Mouse (Mus musculus) liver, embryonic 12.5 days (tissue): ENCODE data around the gene AC124108.1. TPM values are rescaled to one million over a fixed set of nuclear protein-coding genes. Genes with fewer than 3 reads are reported as not detected.

Experiments
- ATAC-seq: fragments of 200-750 bp; cut with Nextera tagmentation; 2 replicates; pipeline ENCODE4 v1.8.0; 2017; ENCODE audit warnings: moderate number of reproducible peaks, mild to moderate bottlenecking, moderate library complexity
- H3K27ac ChIP-seq: fragments of 300-500 bp; sonication (generic); 2 replicates; pipeline ENCODE4 v1.5.1; 2016; ENCODE audit warnings: mild to moderate bottlenecking
- H3K27me3 ChIP-seq: fragments of 300-500 bp; sonication (generic); replicated peaks from 2 replicates; pipeline ENCODE4 v1.6.1; 2016; ENCODE audit warnings: mild to moderate bottlenecking, moderate library complexity
- H3K36me3 ChIP-seq: fragments of 300-500 bp; sonication (generic); 2 replicates; pipeline ENCODE4 v1.6.1; 2016; ENCODE audit warnings: mild to moderate bottlenecking, moderate library complexity
- H3K4me1 ChIP-seq: fragments of 300-500 bp; sonication (generic); 2 replicates; pipeline ENCODE4 v1.6.1; 2016
- H3K4me2 ChIP-seq: fragments of 300-500 bp; sonication (generic); 2 replicates; pipeline ENCODE4 v1.6.1; 2016; ENCODE audit warnings: mild to moderate bottlenecking, moderate library complexity
- H3K4me3 ChIP-seq: fragments of 300-500 bp; sonication (generic); 2 replicates; pipeline ENCODE4 v1.5.1; 2016; ENCODE audit warnings: mild to moderate bottlenecking, moderate library complexity
- H3K9ac ChIP-seq: fragments of 300-500 bp; sonication (generic); 2 replicates; pipeline ENCODE4 v1.6.1; 2016; ENCODE audit warnings: mild to moderate bottlenecking, moderate library complexity
- H3K9me3 ChIP-seq: fragments of 300-500 bp; sonication (generic); replicated peaks from 2 replicates; pipeline ENCODE4 v1.6.1; 2016; ENCODE audit warnings: mild to moderate bottlenecking, moderate library complexity
- WGBS: fragments of 180-500 bp; shearing (Covaris S2); methylation state at CpG from one replicate; pipeline ENCODE4 v1.1.7; 2016; ENCODE audit not compliant: insufficient replicate concordance; 5-methylcytosine and 5-hydroxymethylcytosine counted together
- polyA plus RNA-seq: library from polyadenylated mRNA; unstranded; fragments of >200 nt; fragmentation: Nextera tagmentation; extraction: Ambion mirVana; gene quantifications from 2 replicates; pipeline ENCODE4 v1.2.1, GENCODE M21; 2016

Gene AC124108.1
- polyA plus RNA-seq, 1 experiment from 2014 or later, result not detected

GRCm38 (mm10) chr1:132168115-132168767 is 23.0 kb upstream of the AC124108.1 start:
- 8% methylated on average over 12 of the region's 12 CpGs for WGBS
- H3K4me2 ChIP-seq, result peak overlapping the region; percentile 47
- no peak overlapping the region for H3K9ac ChIP-seq
- H3K9me3 ChIP-seq, result no peaks in the 10 kb centered on the region
- H3K27me3 ChIP-seq, result peaks cover 56% of the 10 kb centered on the region
- no peaks in the 10 kb centered on the region for H3K36me3 ChIP-seq
- no peak overlapping the region for H3K4me3 ChIP-seq
- ATAC-seq, result no peak
- H3K4me1 ChIP-seq, result peaks cover 8% of the 10 kb centered on the region
- H3K27ac ChIP-seq, result no peak overlapping the region

GRCm38 (mm10) chr1:132170698-132171097 is 20.6 kb upstream of the AC124108.1 start:
- H3K9ac ChIP-seq, result no peak overlapping the region
- H3K4me2 ChIP-seq, result no peak overlapping the region
- H3K9me3 ChIP-seq, result no peaks in the 10 kb centered on the region
- no peak for ATAC-seq
- no peak overlapping the region for H3K4me3 ChIP-seq
- H3K4me1 ChIP-seq, result peaks cover 8% of the 10 kb centered on the region
- H3K27ac ChIP-seq, result no peak overlapping the region
- 26% methylated on average over 6 of the region's 6 CpGs for WGBS
- H3K36me3 ChIP-seq, result no peaks in the 10 kb centered on the region
- H3K27me3 ChIP-seq, result peaks cover 44% of the 10 kb centered on the region

GRCm38 (mm10) chr1:132171619-132172018 is 19.6 kb upstream of the AC124108.1 start:
- no peak overlapping the region for H3K4me3 ChIP-seq
- H3K27ac ChIP-seq, result no peak overlapping the region
- H3K9me3 ChIP-seq, result no peaks in the 10 kb centered on the region
- no peak overlapping the region for H3K9ac ChIP-seq
- H3K36me3 ChIP-seq, result no peaks in the 10 kb centered on the region
- WGBS, result 38% methylated on average over 1 of the region's 2 CpGs
- peaks cover 40% of the 10 kb centered on the region for H3K27me3 ChIP-seq
- no peak overlapping the region for H3K4me2 ChIP-seq
- ATAC-seq, result no peak
- peaks cover 8% of the 10 kb centered on the region for H3K4me1 ChIP-seq

- no peak for ATAC-seq
- Histone ChIP-seq H3K4me1 (peaks cover 12% of the 10 kb centered on the region; the same call in 1 of the 2 replicates), H3K4me2 (no peak overlapping the region), H3K9ac (no peak overlapping the region), H3K4me3 (no peak overlapping the region), H3K27ac (no peak overlapping the region), H3K36me3 (no peaks in the 10 kb centered on the region), H3K27me3 (peaks cover 82% of the 10 kb centered on the region), H3K9me3 (no peaks in the 10 kb centered on the region)
- WGBS, result 57% methylated on average over 4 of the region's 4 CpGs
Measured at GRCm38 (mm10) chr1:132186303-132186702, 5.0 kb upstream of the AC124108.1 start.

- Histone ChIP-seq H3K36me3 (no peaks in the 10 kb centered on the region), H3K4me3 (no peak overlapping the region), H3K27ac (no peak overlapping the region), H3K9me3 (no peaks in the 10 kb centered on the region), H3K9ac (no peak overlapping the region), H3K4me1 (peaks cover 17% of the 10 kb centered on the region; the same call in 1 of the 2 replicates), H3K4me2 (no peak overlapping the region), H3K27me3 (peaks cover 88% of the 10 kb centered on the region)
- no peak for ATAC-seq
- 25% methylated on average over 9 of the region's 9 CpGs for WGBS
Measured at GRCm38 (mm10) chr1:132188442-132189066, 2.7 kb upstream of the AC124108.1 start.

- WGBS, result 34% methylated on average over 4 of the region's 4 CpGs
- H3K4me1 ChIP-seq, result peaks cover 17% of the 10 kb centered on the region; the same call in 1 of the 2 replicates
- no peak overlapping the region for H3K9ac ChIP-seq
- H3K27ac ChIP-seq, result no peak overlapping the region
- ATAC-seq, result no peak
- H3K27me3 ChIP-seq, result peaks cover 88% of the 10 kb centered on the region
- no peak overlapping the region for H3K4me2 ChIP-seq
- H3K9me3 ChIP-seq, result no peaks in the 10 kb centered on the region
- H3K36me3 ChIP-seq, result no peaks in the 10 kb centered on the region
- no peak overlapping the region for H3K4me3 ChIP-seq
Measured at GRCm38 (mm10) chr1:132189231-132189630, 2.0 kb upstream of the AC124108.1 start.

GRCm38 (mm10) chr1:132190040-132190513 is 1.2 kb upstream of the AC124108.1 start:
- no peak for ATAC-seq
- no peaks in the 10 kb centered on the region for H3K9me3 ChIP-seq
- peak overlapping the region; percentile 73 for H3K4me2 ChIP-seq
- under 1% methylated on average over 43 of the region's 50 CpGs for WGBS
- no peak overlapping the region for H3K27ac ChIP-seq
- H3K4me1 ChIP-seq, result peaks cover 17% of the 10 kb centered on the region; the same call in 1 of the 2 replicates
- H3K27me3 ChIP-seq, result peaks cover 94% of the 10 kb centered on the region
- no peak overlapping the region for H3K9ac ChIP-seq
- H3K4me3 ChIP-seq, result peak overlapping the region; percentile 51
- no peaks in the 10 kb centered on the region for H3K36me3 ChIP-seq

- Histone ChIP-seq H3K9me3 (no peaks in the 10 kb centered on the region), H3K9ac (no peak overlapping the region), H3K4me2 (peak overlapping the region; percentile 73), H3K4me1 (peaks cover 17% of the 10 kb centered on the region; the same call in 1 of the 2 replicates), H3K27ac (no peak overlapping the region), H3K36me3 (no peaks in the 10 kb centered on the region), H3K27me3 (peaks cover 99% of the 10 kb centered on the region), H3K4me3 (peak overlapping the region; percentile 51)
- WGBS, result under 1% methylated on average over 62 of the region's 62 CpGs
- no peak for ATAC-seq
Measured at GRCm38 (mm10) chr1:132190621-132191092, 600 bp upstream of the AC124108.1 start.

GRCm38 (mm10) chr1:132191786-132192680 is 776 bp downstream of the AC124108.1 start:
- peaks cover 17% of the 10 kb centered on the region; the same call in 1 of the 2 replicates for H3K4me1 ChIP-seq
- ATAC-seq, result no peak
- H3K9ac ChIP-seq, result no peak overlapping the region
- no peak overlapping the region for H3K27ac ChIP-seq
- H3K4me3 ChIP-seq, result no peak overlapping the region
- no peak overlapping the region for H3K4me2 ChIP-seq
- 10% methylated on average over 16 of the region's 16 CpGs for WGBS
- no peaks in the 10 kb centered on the region for H3K36me3 ChIP-seq
- no peaks in the 10 kb centered on the region for H3K9me3 ChIP-seq
- peaks cover 100% of the 10 kb centered on the region for H3K27me3 ChIP-seq

- H3K4me3 ChIP-seq, result no peak overlapping the region
- no peak overlapping the region for H3K27ac ChIP-seq
- 42% methylated on average over 3 of the region's 3 CpGs for WGBS
- H3K9ac ChIP-seq, result no peak overlapping the region
- no peak overlapping the region for H3K4me2 ChIP-seq
- H3K36me3 ChIP-seq, result no peaks in the 10 kb centered on the region
- ATAC-seq, result no peak
- peaks cover 17% of the 10 kb centered on the region; the same call in 1 of the 2 replicates for H3K4me1 ChIP-seq
- H3K9me3 ChIP-seq, result no peaks in the 10 kb centered on the region
- peaks cover 100% of the 10 kb centered on the region for H3K27me3 ChIP-seq
Measured at GRCm38 (mm10) chr1:132193806-132194205, 2.5 kb downstream of the AC124108.1 start.

GRCm38 (mm10) chr1:132194624-132195023 is 3.4 kb downstream of the AC124108.1 start:
- peaks cover 17% of the 10 kb centered on the region; the same call in 1 of the 2 replicates for H3K4me1 ChIP-seq

More at GRCm38 (mm10) chr1:132194624-132195023, 3.4 kb downstream of the AC124108.1 start:
- H3K27ac ChIP-seq, result no peak overlapping the region
- ATAC-seq, result no peak
- whole genome bisulfite sequencing, result 46% methylated on average over 3 of the region's 3 CpGs
- H3K27me3 ChIP-seq, result peaks cover 100% of the 10 kb centered on the region
- no peak overlapping the region for H3K9ac ChIP-seq
- no peak overlapping the region for H3K4me2 ChIP-seq
- no peaks in the 10 kb centered on the region for H3K9me3 ChIP-seq
- H3K36me3 ChIP-seq, result no peaks in the 10 kb centered on the region
- H3K4me3 ChIP-seq, result no peak overlapping the region
